Mouse (Mus musculus): Measurements from ENCODE around the gene Bcl2.

DNA sequence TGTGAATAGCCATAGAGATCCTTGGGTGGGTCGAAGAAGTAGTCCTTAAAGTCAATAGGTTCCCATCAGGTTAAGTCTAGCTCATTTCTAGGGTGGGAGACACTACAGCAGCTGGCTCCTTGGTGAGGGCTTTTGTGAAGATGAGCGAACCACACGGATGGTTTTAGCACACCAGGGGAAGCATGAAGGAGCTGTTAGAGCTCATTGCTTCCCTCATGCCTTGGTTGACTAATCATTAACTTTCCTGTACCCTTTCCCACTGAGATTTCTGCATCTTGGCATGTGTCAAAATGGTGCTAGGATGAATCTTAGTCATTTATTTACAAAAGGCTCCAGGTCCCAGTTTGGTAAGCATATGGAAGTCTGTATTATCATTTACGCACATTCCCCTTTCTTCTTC, 129.8 kb downstream of the Bcl2 start:
- TF ChIP-seq CHD1 (IDR thresholded peaks at IDR 0.05; ENCODE audit: low read depth, low read length) (no peak), NELFE (IDR thresholded peaks at IDR 0.05; ENCODE audit: low read depth, low read length) (no peak), EP300 (IDR thresholded peaks at IDR 0.05; ENCODE audit: low read length) (no peak), CTCF (conservative IDR thresholded peaks at IDR 0.05 in 1 of 2, IDR thresholded peaks at IDR 0.05 in 1 of 2; ENCODE audit: low read depth in 2 of 2, low read length in 2 of 2) (no peak), POLR2A (IDR thresholded peaks at IDR 0.05; ENCODE audit: low read depth, low read length) (no peak), PAX5 (IDR thresholded peaks at IDR 0.05; ENCODE audit: low read length) (no peak), E2F4 (IDR thresholded peaks at IDR 0.05; ENCODE audit: insufficient replicate concordance, low read depth, low read length) (no peak), TBP (conservative IDR thresholded peaks at IDR 0.05; ENCODE audit: low read depth, low read length) (no peak), TCF12 (IDR thresholded peaks at IDR 0.05; ENCODE audit: low read depth, low read length) (no peak), POLR2AphosphoS2 (IDR thresholded peaks at IDR 0.05; ENCODE audit: low read depth, low read length) (no peak), USF1 (IDR thresholded peaks at IDR 0.05; ENCODE audit: low read depth, low read length) (no peak), MAX (IDR thresholded peaks at IDR 0.05; ENCODE audit: low read length) (no peak), SIN3A (IDR thresholded peaks at IDR 0.05; ENCODE audit: low read length) (no peak)
